Mouse (Mus musculus) intestine, embryonic 15.5 days (tissue): ENCODE data around the gene Tnk2. TPM values are rescaled to one million over a fixed set of nuclear protein-coding genes. Genes with fewer than 3 reads are reported as not detected.

Experiments used
- ATAC-seq: fragments of 200-750 bp; cut with Nextera tagmentation; 2 replicates; pipeline ENCODE4 v1.8.0; 2017; ENCODE audit warnings: moderate TSS enrichment, moderate library complexity
- H3K27ac ChIP-seq: fragments of 300-500 bp; sonication (generic); 2 replicates; pipeline ENCODE4 v1.5.1; 2015; ENCODE audit warnings: mild to moderate bottlenecking, inconsistent platforms
- H3K27me3 ChIP-seq: fragments of 300-500 bp; sonication (generic); replicated peaks from 2 replicates; pipeline ENCODE4 v1.6.1; 2015; ENCODE audit warnings: inconsistent platforms
- H3K36me3 ChIP-seq: fragments of 300-500 bp; sonication (generic); 2 replicates; pipeline ENCODE4 v1.6.1; 2015; ENCODE audit warnings: inconsistent platforms
- H3K4me1 ChIP-seq: fragments of 300-500 bp; sonication (generic); replicated peaks from 2 replicates; pipeline ENCODE4 v1.6.1; 2015; ENCODE audit warnings: inconsistent platforms
- H3K4me2 ChIP-seq: fragments of 300-500 bp; sonication (generic); replicated peaks from 2 replicates; pipeline ENCODE4 v1.6.1; 2015; ENCODE audit warnings: mild to moderate bottlenecking, inconsistent platforms
- H3K4me3 ChIP-seq: fragments of 300-500 bp; sonication (generic); replicated peaks from 2 replicates; pipeline ENCODE4 v1.5.1; 2015; ENCODE audit warnings: inconsistent platforms
- H3K9ac ChIP-seq: fragments of 300-500 bp; sonication (generic); 2 replicates; pipeline ENCODE4 v1.6.1; 2015; ENCODE audit warnings: inconsistent platforms
- H3K9me3 ChIP-seq: fragments of 300-500 bp; sonication (generic); 2 replicates; pipeline ENCODE4 v1.6.1; 2016; ENCODE audit warnings: inconsistent platforms
- WGBS: fragments of 180-500 bp; shearing (Covaris S2); methylation state at CpG from one replicate; pipeline ENCODE4 v1.1.7; 2015; 5-methylcytosine and 5-hydroxymethylcytosine counted together
- polyA plus RNA-seq: library from polyadenylated mRNA; unstranded; fragments of >200 nt; fragmentation: Nextera tagmentation; extraction: Ambion mirVana; gene quantifications from 2 replicates; pipeline ENCODE4 v1.2.1, GENCODE M21; 2015

Gene Tnk2
- polyA plus RNA-seq, 1 experiment from 2014 or later: 9.2 TPM

- 60% methylated on average over 5 of the region's 5 CpGs for WGBS
- H3K36me3 ChIP-seq: no peaks in the 10 kb centered on the region
- no peak overlapping the region for H3K27ac ChIP-seq
- H3K27me3 ChIP-seq: no peaks in the 10 kb centered on the region
- peak overlapping the region; percentile 77 for H3K4me3 ChIP-seq
- no peaks in the 10 kb centered on the region for H3K9me3 ChIP-seq
- no peaks in the 10 kb centered on the region for H3K4me1 ChIP-seq
- H3K4me2 ChIP-seq: peak overlapping the region; percentile 78
- H3K9ac ChIP-seq: no peak overlapping the region
- no peak for ATAC-seq
These were observed 33.0 kb upstream of the Tnk2 start for GRCm38 (mm10) chr16:32610460-32611255.

- H3K4me1 ChIP-seq: no peaks in the 10 kb centered on the region
- H3K4me3 ChIP-seq: no peak overlapping the region
- WGBS: 60% methylated on average over 1 of the region's 1 CpGs
- no peaks in the 10 kb centered on the region for H3K36me3 ChIP-seq
- no peak for ATAC-seq
- no peaks in the 10 kb centered on the region for H3K27me3 ChIP-seq
- no peak overlapping the region for H3K27ac ChIP-seq
- H3K4me2 ChIP-seq: no peak overlapping the region
- H3K9ac ChIP-seq: no peak overlapping the region
- no peaks in the 10 kb centered on the region for H3K9me3 ChIP-seq
These were observed 31.6 kb upstream of the Tnk2 start for GRCm38 (mm10) chr16:32612052-32612451.

DNA sequence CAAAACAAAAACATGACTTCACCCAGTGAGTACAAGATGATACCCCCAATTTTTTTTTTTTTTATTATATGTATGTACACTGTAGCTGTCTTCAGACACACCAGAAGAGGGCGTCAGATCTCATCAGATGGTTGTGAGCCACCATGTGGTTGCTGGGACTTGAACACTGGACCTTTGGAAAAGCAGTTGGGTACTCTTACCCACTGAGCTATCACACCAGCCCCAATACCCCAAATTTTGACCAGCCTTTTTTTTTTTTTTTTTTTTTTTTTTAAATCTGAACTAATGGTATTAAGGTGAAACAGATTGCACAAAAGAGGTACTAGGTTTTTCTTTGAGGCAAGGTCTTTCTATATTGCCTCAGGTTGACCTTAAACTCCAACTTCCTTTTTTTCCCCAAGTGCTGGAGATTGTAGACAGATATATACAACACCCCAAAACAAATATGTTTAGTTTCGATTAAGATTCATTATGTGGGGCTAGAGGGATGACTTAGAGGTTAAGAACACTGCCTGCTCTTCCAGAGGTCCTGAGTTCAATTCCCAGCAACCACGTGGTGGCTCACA is 30.3 kb upstream of the Tnk2 start:
- 75% methylated on average over 3 of the region's 3 CpGs for WGBS
- no peak overlapping the region for H3K4me2 ChIP-seq
- no peaks in the 10 kb centered on the region for H3K36me3 ChIP-seq
- no peaks in the 10 kb centered on the region for H3K4me1 ChIP-seq
- no peak for ATAC-seq
- H3K9ac ChIP-seq: no peak overlapping the region
- no peaks in the 10 kb centered on the region for H3K27me3 ChIP-seq
- no peaks in the 10 kb centered on the region for H3K9me3 ChIP-seq
- no peak overlapping the region for H3K4me3 ChIP-seq
- no peak overlapping the region for H3K27ac ChIP-seq

- no peak for ATAC-seq
- no peak overlapping the region for H3K9ac ChIP-seq
- no peaks in the 10 kb centered on the region for H3K9me3 ChIP-seq
- no peak overlapping the region for H3K27ac ChIP-seq
- no peaks in the 10 kb centered on the region for H3K27me3 ChIP-seq
- no peak overlapping the region for H3K4me2 ChIP-seq
- H3K4me3 ChIP-seq: no peak overlapping the region
- H3K36me3 ChIP-seq: no peaks in the 10 kb centered on the region
- no peaks in the 10 kb centered on the region for H3K4me1 ChIP-seq
- WGBS: 57% methylated on average over 4 of the region's 4 CpGs
These were observed 29.6 kb upstream of the Tnk2 start for GRCm38 (mm10) chr16:32614047-32614446.

DNA sequence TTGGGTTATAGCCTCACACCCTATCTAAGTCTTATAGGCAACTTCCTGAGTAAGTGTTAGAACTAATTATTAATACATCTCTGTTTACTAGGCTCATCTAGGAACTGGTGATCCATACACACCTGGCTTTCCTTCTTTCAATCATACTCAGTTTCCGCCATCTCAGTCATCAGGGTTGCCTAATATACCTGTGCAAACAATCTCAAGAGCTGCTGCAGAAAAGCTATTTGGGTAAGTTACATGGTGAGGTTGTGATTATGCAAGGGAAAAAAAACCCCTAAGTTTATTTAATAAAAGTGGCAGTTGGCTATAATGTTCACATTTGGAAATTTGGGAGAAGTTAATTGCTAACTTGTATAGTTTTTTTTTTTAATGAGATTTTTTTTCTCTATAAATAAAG is 24.7 kb upstream of the Tnk2 start:
- Histone ChIP-seq H3K4me2 (no peak overlapping the region), H3K27ac (no peak overlapping the region), H3K9me3 (no peaks in the 10 kb centered on the region), H3K4me1 (no peaks in the 10 kb centered on the region), H3K36me3 (peaks cover 9% of the 10 kb centered on the region; the same call in 1 of the 2 replicates), H3K27me3 (no peaks in the 10 kb centered on the region), H3K4me3 (no peak overlapping the region), H3K9ac (no peak overlapping the region)
- WGBS: 91% methylated on average over 1 of the region's 1 CpGs
- ATAC-seq: no peak

DNA sequence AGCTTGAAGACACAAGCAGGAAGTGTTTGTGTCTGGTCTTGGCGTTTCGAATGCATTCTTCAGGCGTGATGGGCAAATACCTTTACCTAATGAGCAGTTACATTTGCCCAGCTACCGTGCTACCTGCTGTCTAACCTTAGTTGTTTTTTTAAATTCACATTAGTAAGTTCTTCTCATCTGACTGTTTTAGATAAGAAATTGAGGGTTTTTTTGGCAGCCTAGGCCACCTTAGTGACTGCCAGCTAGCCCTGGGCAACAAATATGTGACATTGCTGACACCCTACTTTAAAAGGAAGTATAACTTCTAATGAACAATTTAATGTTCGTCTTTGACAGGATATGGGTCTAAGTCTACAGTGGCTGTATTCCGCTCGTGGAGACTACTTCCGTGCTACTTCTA is 15.5 kb upstream of the Tnk2 start:
- H3K27me3 ChIP-seq: no peaks in the 10 kb centered on the region
- H3K9me3 ChIP-seq: no peaks in the 10 kb centered on the region
- H3K9ac ChIP-seq: no peak overlapping the region
- ATAC-seq: no peak
- H3K4me1 ChIP-seq: no peaks in the 10 kb centered on the region
- peaks cover 10% of the 10 kb centered on the region; the same call in 1 of the 2 replicates for H3K36me3 ChIP-seq
- no peak overlapping the region for H3K4me2 ChIP-seq
- H3K27ac ChIP-seq: no peak overlapping the region
- H3K4me3 ChIP-seq: no peak overlapping the region
- WGBS: 89% methylated on average over 8 of the region's 8 CpGs

GRCm38 (mm10) chr16:32632328-32632824 is 11.3 kb upstream of the Tnk2 start:
- H3K9ac ChIP-seq: no peak overlapping the region
- no peaks in the 10 kb centered on the region for H3K27me3 ChIP-seq
- no peak for ATAC-seq
- no peak overlapping the region for H3K27ac ChIP-seq
- H3K36me3 ChIP-seq: 0 out of 2 replicates have a peak, but pooled peaks cover 6% of the 10 kb centered on the region
- no peaks in the 10 kb centered on the region for H3K9me3 ChIP-seq
- H3K4me1 ChIP-seq: no peaks in the 10 kb centered on the region
- H3K4me3 ChIP-seq: no peak overlapping the region
- no peak overlapping the region for H3K4me2 ChIP-seq
- 90% methylated on average over 4 of the region's 4 CpGs for WGBS

GRCm38 (mm10) chr16:32633486-32634012 is 10.1 kb upstream of the Tnk2 start:
- Histone ChIP-seq H3K4me1 (no peaks in the 10 kb centered on the region), H3K4me2 (no peak overlapping the region), H3K36me3 (0 out of 2 replicates have a peak, but pooled peaks cover 6% of the 10 kb centered on the region), H3K4me3 (no peak overlapping the region), H3K27ac (no peak overlapping the region), H3K9me3 (no peaks in the 10 kb centered on the region), H3K9ac (no peak overlapping the region), H3K27me3 (no peaks in the 10 kb centered on the region)
- ATAC-seq: no peak
- WGBS: 89% methylated on average over 4 of the region's 4 CpGs

DNA sequence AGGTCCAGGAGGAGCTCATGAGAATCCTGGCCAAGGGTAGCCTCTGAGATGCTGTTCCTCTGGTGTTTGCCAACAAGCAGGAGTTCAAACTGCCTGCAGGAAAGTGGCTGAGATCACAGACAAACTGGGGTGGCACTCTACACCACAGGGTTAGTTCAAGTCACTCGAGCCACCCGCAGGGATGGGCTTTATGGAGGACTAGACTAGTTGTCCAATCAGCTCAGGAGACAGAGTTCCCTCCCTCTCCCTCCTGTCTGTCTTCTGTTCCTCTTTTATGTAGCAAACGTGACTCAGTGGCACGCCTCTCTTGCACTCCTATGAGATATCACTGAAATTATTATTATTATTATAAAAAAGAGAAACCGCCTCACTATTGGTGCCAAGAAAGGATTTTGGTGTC is 9.5 kb upstream of the Tnk2 start:
- H3K9ac ChIP-seq: no peak overlapping the region
- no peaks in the 10 kb centered on the region for H3K27me3 ChIP-seq
- 0 out of 2 replicates have a peak, but pooled peaks cover 3% of the 10 kb centered on the region for H3K36me3 ChIP-seq
- no peak overlapping the region for H3K4me2 ChIP-seq
- no peak overlapping the region for H3K4me3 ChIP-seq
- H3K9me3 ChIP-seq: no peaks in the 10 kb centered on the region
- WGBS: 83% methylated on average over 5 of the region's 5 CpGs
- ATAC-seq: no peak
- H3K27ac ChIP-seq: no peak overlapping the region
- H3K4me1 ChIP-seq: no peaks in the 10 kb centered on the region

DNA sequence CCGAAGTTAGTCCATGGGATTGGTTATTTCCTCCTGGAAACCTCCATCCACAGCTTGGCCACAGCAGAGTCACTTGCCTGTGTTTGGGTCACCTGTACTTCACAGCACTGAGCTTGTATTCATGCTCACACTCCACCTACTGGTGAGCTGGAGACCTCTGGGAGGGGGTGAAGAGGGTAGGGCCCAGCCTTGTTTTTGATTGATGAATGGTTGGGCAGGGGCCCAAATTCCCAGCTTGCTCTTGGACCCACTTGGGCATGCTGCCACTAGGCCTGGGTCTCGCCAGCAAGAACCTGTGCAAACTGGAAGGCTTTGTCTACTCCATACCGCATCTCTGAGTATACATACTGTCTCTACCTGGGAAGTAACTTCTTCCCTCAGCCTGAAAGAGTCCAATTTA is 8.4 kb upstream of the Tnk2 start:
- H3K9ac ChIP-seq: no peak overlapping the region
- H3K36me3 ChIP-seq: no peaks in the 10 kb centered on the region
- H3K4me3 ChIP-seq: no peak overlapping the region
- WGBS: 81% methylated on average over 3 of the region's 3 CpGs
- no peaks in the 10 kb centered on the region for H3K4me1 ChIP-seq
- no peak overlapping the region for H3K27ac ChIP-seq
- H3K4me2 ChIP-seq: no peak overlapping the region
- ATAC-seq: no peak
- H3K9me3 ChIP-seq: no peaks in the 10 kb centered on the region
- H3K27me3 ChIP-seq: no peaks in the 10 kb centered on the region

GRCm38 (mm10) chr16:32636331-32636730 is 7.3 kb upstream of the Tnk2 start:
- WGBS: 91% methylated on average over 3 of the region's 3 CpGs
- Histone ChIP-seq H3K36me3 (no peaks in the 10 kb centered on the region), H3K4me2 (no peak overlapping the region), H3K4me3 (no peak overlapping the region), H3K4me1 (no peaks in the 10 kb centered on the region), H3K9me3 (no peaks in the 10 kb centered on the region), H3K27me3 (no peaks in the 10 kb centered on the region), H3K27ac (no peak overlapping the region), H3K9ac (no peak overlapping the region)
- ATAC-seq: no peak

- Histone ChIP-seq H3K9me3 (no peaks in the 10 kb centered on the region), H3K9ac (no peak overlapping the region), H3K27me3 (no peaks in the 10 kb centered on the region), H3K27ac (no peak overlapping the region), H3K4me2 (no peak overlapping the region), H3K36me3 (no peaks in the 10 kb centered on the region), H3K4me1 (no peaks in the 10 kb centered on the region), H3K4me3 (no peak overlapping the region)
- WGBS: 37% methylated on average over 6 of the region's 6 CpGs
- ATAC-seq: no peak
These were observed 6.7 kb upstream of the Tnk2 start for GRCm38 (mm10) chr16:32636871-32637521.
